Mouse (Mus musculus) forebrain, embryonic 10.5 days (tissue): ENCODE results near the gene Vmn1r209. TPM values are rescaled to one million over a fixed set of nuclear protein-coding genes. Genes with fewer than 3 reads are reported as not detected.

ENCODE experiments used
- polyA plus RNA-seq: library from polyadenylated mRNA; unstranded; fragments of >200 nt; fragmentation: Nextera tagmentation; extraction: Ambion mirVana; gene quantifications from 2 replicates; pipeline ENCODE4 v1.2.1, GENCODE M21; 2016

The Vmn1r209 gene
- polyA plus RNA-seq, 1 experiment from 2014 or later: not detected

Other genes with a start within 250 kb of the Vmn1r209 start
- gene Vmn1r205, start 216.7 kb downstream of the Vmn1r209 start, polyA plus RNA-seq: not detected in 2 replicates
- not detected in 2 replicates for gene Vmn1r206, start 185.4 kb downstream of the Vmn1r209 start, polyA plus RNA-seq
- gene Vmn1r207-ps, start 80.1 kb downstream of the Vmn1r209 start, polyA plus RNA-seq: not detected in 2 replicates
- gene Vmn1r208, start 32.3 kb downstream of the Vmn1r209 start, polyA plus RNA-seq: not detected in 2 replicates
- not detected in 2 replicates for gene Vmn1r210, start 21.7 kb upstream of the Vmn1r209 start, polyA plus RNA-seq
- not detected in 2 replicates for gene Vmn1r211, start 47.9 kb upstream of the Vmn1r209 start, polyA plus RNA-seq
- gene Vmn1r212, start 74.5 kb upstream of the Vmn1r209 start, polyA plus RNA-seq: not detected in 2 replicates
- not detected in 2 replicates for gene Vmn1r213, start 198.0 kb upstream of the Vmn1r209 start, polyA plus RNA-seq
- gene Vmn1r214, start 220.7 kb upstream of the Vmn1r209 start, polyA plus RNA-seq: not detected in 2 replicates